Mouse (Mus musculus) CH12F3 (cell line): ENCODE data around the gene Gm20696.

Experiments
- in situ Hi-C: fragments of 300-500 bp; cut with MboI; formaldehyde crosslinking; loops from 2 replicates; pipeline ENCODE4 v1.14.3; 2020; ENCODE audit warnings: low sequenced_read_pairs

Gene Gm20696

DNA sequence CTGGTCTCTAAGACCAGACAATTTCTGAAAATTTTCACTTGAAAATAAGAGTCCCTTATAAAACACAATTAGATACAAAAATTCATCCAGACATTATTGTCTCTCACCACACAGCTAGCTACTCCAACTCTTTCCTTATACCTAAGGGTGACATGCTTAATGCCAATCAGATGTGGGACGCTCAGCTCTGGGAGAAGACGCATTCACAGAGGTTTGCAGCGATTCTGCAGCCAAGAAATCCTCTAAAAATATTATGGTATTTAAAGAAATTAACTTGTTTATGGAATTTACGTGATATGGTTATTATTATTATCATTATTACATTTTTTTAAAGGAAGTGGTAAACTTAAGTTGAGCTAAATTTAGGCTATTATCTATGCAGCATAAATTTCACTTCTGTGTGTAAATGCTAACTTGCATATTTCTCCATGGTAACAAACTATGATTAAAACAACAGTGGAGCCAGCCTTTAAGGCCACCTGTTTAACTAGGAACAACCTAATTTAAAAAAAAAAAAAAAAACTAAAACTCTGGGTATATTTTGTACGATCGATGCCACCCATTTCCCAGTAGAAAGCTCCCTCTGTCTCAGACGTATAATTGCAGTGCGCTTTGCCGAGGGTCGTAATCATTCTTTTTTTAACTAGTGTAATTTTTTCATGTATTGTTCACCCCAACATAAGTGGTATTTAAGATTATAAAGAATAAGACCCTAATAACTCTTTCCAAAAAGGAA lies 326.4 kb downstream of the Gm20696 start:
- in situ Hi-C loops: no loop called here

DNA sequence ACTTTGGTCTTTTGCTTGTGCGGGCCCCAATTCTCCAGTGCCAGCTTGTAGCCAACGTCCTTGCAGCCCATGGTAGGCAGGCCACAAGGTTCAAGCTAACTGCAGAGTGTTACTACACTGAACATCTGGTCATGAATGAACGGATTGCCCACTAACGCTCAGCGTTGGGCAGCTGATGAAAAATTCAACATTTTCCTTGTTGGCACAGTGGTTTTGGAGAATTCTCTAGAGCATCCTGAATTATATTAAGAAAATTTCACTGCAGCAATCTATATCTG lies 327.3 kb downstream of the Gm20696 start:
- in situ Hi-C loops: no loop called here

DNA sequence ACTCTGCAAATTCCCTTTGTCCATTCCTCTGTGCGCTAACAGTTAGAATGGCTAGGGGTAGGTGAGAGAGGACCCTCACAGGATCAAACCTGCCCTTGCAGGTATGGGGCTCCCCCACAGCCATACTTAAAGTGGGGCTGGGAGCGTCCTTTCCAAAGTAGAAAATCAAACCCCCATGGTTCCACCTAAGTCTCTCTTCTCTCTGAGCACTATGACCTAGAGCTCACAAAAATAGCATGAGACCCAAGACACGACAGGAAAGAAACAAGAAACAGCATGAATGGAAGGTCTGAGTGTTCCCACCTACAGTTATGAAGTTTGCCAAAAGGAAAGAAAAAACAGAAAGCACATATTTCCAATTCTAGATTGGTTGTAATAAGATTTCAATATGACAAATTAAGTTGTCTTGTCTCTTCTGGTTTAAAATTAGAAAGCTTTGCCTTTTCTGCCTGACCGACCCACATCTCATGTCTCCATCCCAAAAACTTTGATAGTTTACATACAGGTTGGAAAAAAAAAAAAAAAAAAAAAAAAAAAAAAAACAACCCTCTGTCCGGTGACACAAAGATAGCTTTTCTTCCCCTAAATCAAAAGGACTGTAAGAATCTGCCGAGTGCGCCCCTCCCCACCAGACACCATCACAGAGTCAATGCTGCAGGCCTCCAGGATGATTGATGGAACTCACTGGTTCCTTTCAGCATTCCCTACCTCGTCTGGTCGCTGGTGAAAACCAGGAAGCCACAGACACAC lies 327.8 kb downstream of the Gm20696 start:
- in situ Hi-C loops: no loop called here

GRCm38 (mm10) chr6:99338174-99338573 lies 328.4 kb downstream of the Gm20696 start:
- in situ Hi-C loops: no loop called here

DNA sequence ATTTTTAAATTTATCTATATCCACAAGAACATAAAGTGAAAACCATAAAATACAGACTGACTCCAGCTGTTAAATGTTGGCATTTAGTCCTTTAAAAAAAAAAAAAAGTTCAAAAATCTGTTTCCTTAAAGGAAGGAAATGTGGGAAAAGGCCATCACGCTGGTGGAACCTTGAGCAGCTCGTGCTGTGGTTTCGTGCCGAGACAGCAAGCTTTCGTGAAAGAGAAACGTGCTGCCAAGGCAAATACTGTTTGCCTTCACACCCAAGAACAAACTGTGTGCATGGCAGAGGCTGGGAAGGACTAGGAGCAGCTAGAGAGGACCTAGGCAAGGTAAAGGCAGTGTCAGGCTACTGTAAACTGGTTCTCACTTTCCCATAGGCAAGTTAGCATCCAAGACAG lies 329.0 kb downstream of the Gm20696 start:
- in situ Hi-C loops: no loop called here

GRCm38 (mm10) chr6:99336191-99336590 lies 330.4 kb downstream of the Gm20696 start:
- in situ Hi-C loops: no loop called here

GRCm38 (mm10) chr6:99335174-99335830 lies 331.3 kb downstream of the Gm20696 start:
- in situ Hi-C loops: no loop called here

GRCm38 (mm10) chr6:99334255-99334654 lies 332.3 kb downstream of the Gm20696 start:
- in situ Hi-C loops: no loop called here

- in situ Hi-C loops: no loop called here
These were observed 333.5 kb downstream of the Gm20696 start for GRCm38 (mm10) chr6:99333127-99333526.

DNA sequence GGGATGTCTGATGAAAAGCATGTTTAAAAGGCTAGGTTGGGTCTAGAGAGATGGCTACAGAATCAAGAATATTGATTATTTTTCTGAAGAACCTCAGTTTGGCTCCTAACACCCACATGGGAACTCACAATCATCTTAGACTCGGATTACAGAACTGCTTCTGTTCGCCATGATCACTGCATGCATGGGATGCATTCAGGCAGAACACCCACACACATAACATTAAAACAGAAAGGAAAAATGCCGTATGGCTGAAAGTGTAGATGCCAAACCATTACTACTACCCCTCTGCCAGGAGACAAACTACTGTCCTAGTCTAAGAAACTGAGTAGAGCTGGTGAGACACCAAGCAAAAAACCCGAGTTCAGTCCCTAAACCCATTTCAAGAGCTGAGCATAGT lies 336.4 kb downstream of the Gm20696 start:
- in situ Hi-C loops: no loop called here

- in situ Hi-C loops: no loop called here
These were observed 338.0 kb downstream of the Gm20696 start for GRCm38 (mm10) chr6:99328634-99329033.

GRCm38 (mm10) chr6:99328146-99328545 lies 338.5 kb downstream of the Gm20696 start:
- in situ Hi-C loops: no loop called here

GRCm38 (mm10) chr6:99327721-99328120 lies 338.9 kb downstream of the Gm20696 start:
- in situ Hi-C loops: no loop called here

GRCm38 (mm10) chr6:99325881-99326280 lies 340.7 kb downstream of the Gm20696 start:
- in situ Hi-C loops: no loop called here

- in situ Hi-C loops: no loop called here
These were observed 341.1 kb downstream of the Gm20696 start for GRCm38 (mm10) chr6:99325461-99325860.

- in situ Hi-C loops: no loop called here
These were observed 344.3 kb downstream of the Gm20696 start for GRCm38 (mm10) chr6:99322132-99322904.

DNA sequence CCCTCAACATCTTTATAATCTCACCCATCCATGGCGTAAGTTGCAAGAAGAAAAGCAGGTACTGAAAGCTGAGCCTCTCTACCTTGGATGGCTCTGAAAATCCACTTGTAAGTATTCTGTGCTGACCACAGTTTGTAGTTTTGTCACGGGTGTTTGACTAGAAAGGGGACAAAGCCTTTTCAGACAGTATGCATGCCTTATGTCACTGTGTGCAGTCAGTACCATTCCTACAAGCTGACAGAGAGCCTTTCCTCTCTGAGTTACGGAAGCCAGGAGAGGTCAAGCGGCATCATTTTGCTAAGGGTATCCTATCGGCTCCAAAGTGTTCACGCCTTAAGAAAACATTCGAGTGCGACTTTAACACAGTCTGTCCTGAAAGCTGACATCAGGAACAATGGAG lies 346.2 kb downstream of the Gm20696 start:
- in situ Hi-C loops: no loop called here

DNA sequence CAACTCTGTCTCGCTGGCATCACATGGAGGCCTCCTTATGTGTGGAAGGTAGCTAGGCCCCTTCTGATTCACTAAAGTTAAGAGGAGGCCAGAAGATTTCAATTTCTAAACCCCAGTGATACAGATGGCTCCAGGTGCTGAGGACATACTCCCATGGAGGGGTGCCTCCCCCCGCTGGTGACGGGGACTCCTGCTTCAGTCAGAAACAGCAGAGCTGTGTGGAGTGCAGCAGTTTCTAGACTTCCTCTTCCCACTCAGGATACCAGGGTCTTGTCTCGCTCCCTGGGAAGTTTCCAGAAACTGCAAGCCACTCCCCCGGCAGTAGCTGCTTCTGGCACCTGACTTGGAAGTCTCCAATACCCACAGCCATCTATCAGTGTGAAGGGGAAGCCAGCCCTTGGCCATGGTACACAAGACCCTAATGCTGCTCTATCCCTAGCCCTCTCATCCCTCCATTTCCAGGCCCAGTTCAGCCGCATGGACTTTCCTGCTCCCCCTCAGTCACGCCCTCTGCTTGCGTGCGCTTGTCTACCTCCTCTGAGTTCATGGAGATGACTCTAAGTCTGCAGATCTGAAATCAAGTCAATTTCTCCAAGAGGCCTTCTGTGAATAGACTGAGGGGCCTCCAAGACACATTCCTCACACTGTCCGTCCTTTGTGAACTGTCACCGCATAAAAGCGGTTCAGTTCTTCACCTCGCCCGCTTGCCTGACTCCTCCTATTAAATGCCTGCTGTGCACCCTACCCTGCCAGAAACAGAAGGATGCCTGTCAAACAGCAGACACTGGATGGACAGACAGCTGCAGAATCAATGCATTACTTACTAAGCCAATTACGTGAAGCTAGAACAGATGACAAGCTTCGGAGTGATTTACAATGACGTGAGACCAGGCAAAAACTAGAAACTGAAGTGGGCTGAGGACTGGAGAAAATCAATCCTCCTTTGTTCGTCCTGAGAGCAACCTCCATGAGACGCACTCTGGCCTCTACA lies 346.9 kb downstream of the Gm20696 start:
- in situ Hi-C loops: no loop called here

DNA sequence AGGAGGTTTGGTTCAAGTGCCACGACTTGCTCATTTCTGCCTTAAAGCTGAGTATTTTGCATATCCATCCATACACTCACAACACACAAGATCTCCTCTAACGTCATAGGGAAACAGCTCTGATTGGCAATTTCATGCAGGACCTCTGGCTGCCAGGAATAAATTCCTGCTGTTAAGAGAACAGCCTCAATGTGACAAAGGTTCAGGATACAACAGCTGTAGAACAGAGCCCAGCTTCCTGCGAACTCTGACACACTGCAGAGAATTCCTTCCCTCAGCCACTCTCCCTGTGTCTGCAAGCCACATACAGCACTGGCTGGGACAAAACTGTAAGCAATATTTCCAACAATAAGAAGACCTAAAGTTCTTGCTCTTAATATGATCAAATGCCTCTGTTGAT lies 351.9 kb downstream of the Gm20696 start:
- in situ Hi-C loops: no loop called here

DNA sequence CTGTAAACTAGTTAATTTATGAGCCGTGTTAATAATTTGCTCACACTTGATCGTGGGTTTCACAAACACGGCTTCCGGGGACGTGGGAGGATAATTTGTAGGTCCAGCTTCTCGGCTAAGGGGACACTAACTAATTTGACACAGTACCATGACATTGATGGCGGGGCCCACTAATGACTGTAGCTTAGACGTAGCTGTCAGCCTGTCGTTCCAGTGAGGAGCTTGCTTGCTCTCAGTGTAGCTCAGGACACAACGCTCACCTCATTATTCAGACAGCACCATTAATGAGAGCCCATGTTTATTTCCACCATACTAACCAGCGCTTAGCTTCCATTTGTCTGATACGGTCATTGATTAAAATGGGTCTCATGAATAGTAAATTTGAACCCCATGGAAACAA lies 356.1 kb downstream of the Gm20696 start:
- in situ Hi-C loops: no loop called here
